Mouse (Mus musculus) liver, embryonic 13.5 days (tissue): ENCODE results near the gene 1110032A03Rik. TPM values are rescaled to one million over a fixed set of nuclear protein-coding genes. Genes with fewer than 3 reads are reported as not detected.
A peak's percentile ranks its signal among the peaks of the same experiment; 100 is the strongest.

ENCODE experiments used
- ATAC-seq: fragments of 200-750 bp; cut with Nextera tagmentation; 2 replicates; pipeline ENCODE4 v1.8.0; 2017; ENCODE audit warnings: low read depth, mild to moderate bottlenecking, moderate number of reproducible peaks, moderate library complexity
- DNase-seq: peaks from one replicate; pipeline ENCODE4 v3.0.0; 2022
- H3K27ac ChIP-seq: fragments of 300-500 bp; sonication (generic); 2 replicates; pipeline ENCODE4 v1.5.1; 2015; ENCODE audit warnings: moderate library complexity, mild to moderate bottlenecking, inconsistent platforms
- H3K27me3 ChIP-seq: fragments of 300-500 bp; sonication (generic); 2 replicates; pipeline ENCODE4 v1.6.1; 2015; ENCODE audit warnings: mild to moderate bottlenecking, inconsistent platforms
- H3K36me3 ChIP-seq: fragments of 300-500 bp; sonication (generic); 2 replicates; pipeline ENCODE4 v1.6.1; 2015; ENCODE audit warnings: mild to moderate bottlenecking, inconsistent platforms
- H3K4me1 ChIP-seq: fragments of 300-500 bp; sonication (generic); replicated peaks from 2 replicates; pipeline ENCODE4 v1.6.1; 2015; ENCODE audit warnings: inconsistent platforms
- H3K4me2 ChIP-seq: fragments of 300-500 bp; sonication (generic); 2 replicates; pipeline ENCODE4 v1.6.1; 2015; ENCODE audit warnings: inconsistent platforms, mild to moderate bottlenecking, moderate library complexity
- H3K4me3 ChIP-seq: fragments of 300-500 bp; sonication (generic); replicated peaks from 2 replicates; pipeline ENCODE4 v1.5.1; 2015; ENCODE audit warnings: mild to moderate bottlenecking, inconsistent platforms
- H3K9ac ChIP-seq: fragments of 300-500 bp; sonication (generic); 2 replicates; pipeline ENCODE4 v1.6.1; 2015; ENCODE audit warnings: mild to moderate bottlenecking, inconsistent platforms
- H3K9me3 ChIP-seq: fragments of 300-500 bp; sonication (generic); replicated peaks from 2 replicates; pipeline ENCODE4 v1.6.1; 2016; ENCODE audit warnings: inconsistent platforms
- WGBS: fragments of 180-500 bp; shearing (Covaris S2); methylation state at CpG from one replicate; pipeline ENCODE4 v1.1.7; 2015; ENCODE audit not compliant: insufficient replicate concordance; 5-methylcytosine and 5-hydroxymethylcytosine counted together
- polyA plus RNA-seq: library from polyadenylated mRNA; unstranded; fragments of >200 nt; fragmentation: Nextera tagmentation; extraction: Ambion mirVana; gene quantifications from 2 replicates; pipeline ENCODE4 v1.2.1, GENCODE M21; 2015

Gene 1110032A03Rik
- polyA plus RNA-seq, 1 experiment from 2014 or later: 14.6 TPM

GRCm38 (mm10) chr9:50751323-50751722 lies 24.0 kb downstream of the 1110032A03Rik start, which contains the start of gene Cryab:
Gene Cryab (plus strand): TSS chr9:50751325.
- Histone ChIP-seq H3K9ac (no peak within 1 kb of the TSS), H3K27ac (no peak within 1 kb of the TSS), H3K36me3 (no peaks in the 10 kb centered on the region), H3K27me3 (peaks cover 18% of the 10 kb centered on the region), H3K4me2 (no peak within 1 kb of the TSS), H3K9me3 (no peaks in the 10 kb centered on the region), H3K4me1 (no peaks in the 10 kb centered on the region; the same call in 1 of the 2 replicates), H3K4me3 (no peak within 1 kb of the TSS)
- ATAC-seq (no peak), DNase-seq (no peak)
- 53% methylated on average over 22 of the region's 22 CpGs for WGBS

GRCm38 (mm10) chr9:50750706-50751105 lies 24.6 kb downstream of the 1110032A03Rik start:
- 72% methylated on average over 6 of the region's 6 CpGs for WGBS
- H3K36me3 ChIP-seq: no peaks in the 10 kb centered on the region
- no peak overlapping the region for H3K27ac ChIP-seq
- no peaks in the 10 kb centered on the region; the same call in 1 of the 2 replicates for H3K4me1 ChIP-seq
- ATAC-seq: no peak
- peaks cover 24% of the 10 kb centered on the region for H3K27me3 ChIP-seq
- no peak for DNase-seq
- no peak overlapping the region for H3K4me2 ChIP-seq
- no peaks in the 10 kb centered on the region for H3K9me3 ChIP-seq
- H3K9ac ChIP-seq: no peak overlapping the region
- no peak overlapping the region for H3K4me3 ChIP-seq

GRCm38 (mm10) chr9:50746214-50746677 lies 29.1 kb downstream of the 1110032A03Rik start, which contains the start of gene 2310030G06Rik:
Gene 2310030G06Rik (minus strand): TSS chr9:50746536.
- WGBS: 9% methylated on average over 19 of the region's 19 CpGs
- ATAC-seq: peak; percentile 48; the same call in 1 of the 2 replicates
- Histone ChIP-seq H3K9me3 (no peaks in the 10 kb centered on the region), H3K9ac (peak within 1 kb of the TSS; percentile 44), H3K4me1 (no peaks in the 10 kb centered on the region; the same call in 1 of the 2 replicates), H3K27ac (peak within 1 kb of the TSS; percentile 29; the same call in 1 of the 2 replicates), H3K36me3 (no peaks in the 10 kb centered on the region), H3K27me3 (peaks cover 13% of the 10 kb centered on the region), H3K4me3 (peak within 1 kb of the TSS; percentile 46), H3K4me2 (peak within 1 kb of the TSS; percentile 52)
- DNase-seq: no peak

GRCm38 (mm10) chr9:50745806-50746205 lies 29.5 kb downstream of the 1110032A03Rik start:
- whole genome bisulfite sequencing: 32% methylated on average over 7 of the region's 7 CpGs
- H3K4me2 ChIP-seq: peak overlapping the region; percentile 52
- peaks cover 13% of the 10 kb centered on the region for H3K27me3 ChIP-seq
- ATAC-seq: no peak
- peak overlapping the region; percentile 44 for H3K9ac ChIP-seq
- no peak for DNase-seq
- H3K4me1 ChIP-seq: no peaks in the 10 kb centered on the region; the same call in 1 of the 2 replicates
- H3K27ac ChIP-seq: peak overlapping the region; percentile 29; the same call in 1 of the 2 replicates
- H3K9me3 ChIP-seq: no peaks in the 10 kb centered on the region
- peak overlapping the region; percentile 46 for H3K4me3 ChIP-seq
- H3K36me3 ChIP-seq: no peaks in the 10 kb centered on the region

- peaks cover 17% of the 10 kb centered on the region for H3K4me1 ChIP-seq
- WGBS: 34% methylated on average over 2 of the region's 2 CpGs
- H3K9ac ChIP-seq: no peak overlapping the region
- H3K9me3 ChIP-seq: no peaks in the 10 kb centered on the region
- peaks cover 13% of the 10 kb centered on the region for H3K27me3 ChIP-seq
- H3K27ac ChIP-seq: no peak overlapping the region
- no peak overlapping the region for H3K4me3 ChIP-seq
- no peak overlapping the region for H3K4me2 ChIP-seq
- DNase-seq (no peak), ATAC-seq (no peak)
- no peaks in the 10 kb centered on the region for H3K36me3 ChIP-seq
Observed at GRCm38 (mm10) chr9:50742744-50743143, 32.6 kb downstream of the 1110032A03Rik start.

GRCm38 (mm10) chr9:50742261-50742660 lies 33.1 kb downstream of the 1110032A03Rik start:
- Histone ChIP-seq H3K27ac (no peak overlapping the region), H3K4me2 (no peak overlapping the region), H3K4me3 (no peak overlapping the region), H3K9ac (no peak overlapping the region), H3K4me1 (peaks cover 17% of the 10 kb centered on the region), H3K27me3 (peaks cover 13% of the 10 kb centered on the region), H3K9me3 (no peaks in the 10 kb centered on the region), H3K36me3 (no peaks in the 10 kb centered on the region)
- WGBS: 59% methylated on average over 3 of the region's 3 CpGs
- ATAC-seq (no peak), DNase-seq (no peak)

GRCm38 (mm10) chr9:50740867-50741784 lies 34.2 kb downstream of the 1110032A03Rik start:
- no peaks in the 10 kb centered on the region for H3K9me3 ChIP-seq
- no peak overlapping the region for H3K4me2 ChIP-seq
- DNase-seq: no peak
- H3K36me3 ChIP-seq: no peaks in the 10 kb centered on the region
- peaks cover 17% of the 10 kb centered on the region for H3K4me1 ChIP-seq
- H3K4me3 ChIP-seq: no peak overlapping the region
- WGBS: 72% methylated on average over 14 of the region's 14 CpGs
- no peak for ATAC-seq
- peaks cover 4% of the 10 kb centered on the region for H3K27me3 ChIP-seq
- H3K9ac ChIP-seq: no peak overlapping the region
- no peak overlapping the region for H3K27ac ChIP-seq

- Histone ChIP-seq H3K9me3 (no peaks in the 10 kb centered on the region), H3K4me1 (peaks cover 17% of the 10 kb centered on the region), H3K27me3 (no peaks in the 10 kb centered on the region), H3K9ac (0 out of 2 replicates have a peak within 1 kb of the TSS, but pooled peaks have one; percentile 5), H3K27ac (no peak within 1 kb of the TSS), H3K4me3 (peak within 1 kb of the TSS; percentile 47), H3K4me2 (peak within 1 kb of the TSS; percentile 69), H3K36me3 (no peaks in the 10 kb centered on the region)
- ATAC-seq (peak; percentile 98), DNase-seq (peak; percentile 89)
- WGBS: 11% methylated on average over 36 of the region's 36 CpGs
Observed at GRCm38 (mm10) chr9:50738914-50739870, 36.1 kb downstream of the 1110032A03Rik start, which contains the start of gene Dixdc1. Gene Dixdc1 (minus strand): TSS chr9:50739517.

- DNase-seq (no peak), ATAC-seq (no peak)
- no peaks in the 10 kb centered on the region for H3K27me3 ChIP-seq
- H3K4me3 ChIP-seq: no peak overlapping the region
- H3K27ac ChIP-seq: no peak overlapping the region
- H3K4me2 ChIP-seq: no peak overlapping the region
- no peak overlapping the region for H3K9ac ChIP-seq
- H3K4me1 ChIP-seq: peaks cover 17% of the 10 kb centered on the region
- no peaks in the 10 kb centered on the region for H3K36me3 ChIP-seq
- no peaks in the 10 kb centered on the region for H3K9me3 ChIP-seq
- WGBS: 6% methylated on average over 9 of the region's 9 CpGs
Observed at GRCm38 (mm10) chr9:50734989-50735388, 40.3 kb downstream of the 1110032A03Rik start.

- no peaks in the 10 kb centered on the region for H3K36me3 ChIP-seq
- no peak overlapping the region for H3K4me2 ChIP-seq
- 0 out of 2 replicates have a peak, but pooled peaks cover under 1% of the 10 kb centered on the region for H3K4me1 ChIP-seq
- ATAC-seq (no peak), DNase-seq (no peak)
- peaks cover 16% of the 10 kb centered on the region for H3K27me3 ChIP-seq
- H3K9me3 ChIP-seq: no peaks in the 10 kb centered on the region
- no peak overlapping the region for H3K27ac ChIP-seq
- H3K4me3 ChIP-seq: no peak overlapping the region
- no peak overlapping the region for H3K9ac ChIP-seq
- WGBS: 32% methylated on average over 4 of the region's 4 CpGs
Observed at GRCm38 (mm10) chr9:50732560-50732959, 42.8 kb downstream of the 1110032A03Rik start.
